Mouse (Mus musculus) left cerebral cortex, postnatal 36 days (tissue): ENCODE measurements around the gene Cd33. TPM values are rescaled to one million over a fixed set of nuclear protein-coding genes. Genes with fewer than 3 reads are reported as not detected.

ENCODE experiments used
- total RNA-seq, 2 experiments: library from RNA; stranded (reverse); gene quantifications; 2 replicates each; pipeline ENCODE4 v1.2.3; 2021

Cd33 gene
- total RNA-seq, 2 experiments from 2014 or later = 3.1 to 3.8 TPM

Other genes with a start within 250 kb of the Cd33 start
- 10 to 100 TPM; 18.5 to 23.6 TPM for gene Zfp715, start 231.1 kb downstream of the Cd33 start, total RNA-seq
- gene Siglecf, start 193.1 kb downstream of the Cd33 start, total RNA-seq = under 1 TPM; 0.36 to 0.72 TPM
- not detected for gene Siglecg, start 136.2 kb downstream of the Cd33 start, total RNA-seq
- not detected for gene Lim2, start 116.8 kb downstream of the Cd33 start, total RNA-seq
- not detected for gene Nkg7, start 107.4 kb downstream of the Cd33 start, total RNA-seq
- gene Cldnd2, start 103.6 kb downstream of the Cd33 start, total RNA-seq = not detected
- 10 to 100 TPM; 50.8 to 60.6 TPM for gene Etfb, start 100.3 kb downstream of the Cd33 start, total RNA-seq
- 1 to 10 TPM in 1 of 2 experiments, not detected in 1; 1.7 TPM for gene Gm45233, start 100.3 kb downstream of the Cd33 start, total RNA-seq
- 1 to 10 TPM; 2.2 to 2.6 TPM for gene Vsig10l, start 81.3 kb downstream of the Cd33 start, total RNA-seq
- gene Iglon5, start 54.4 kb downstream of the Cd33 start, total RNA-seq = 10 to 100 TPM; 27.3 to 28.1 TPM
- not detected for gene 4931406B18Rik, start 38.5 kb downstream of the Cd33 start, total RNA-seq
- 1 to 10 TPM; 4.0 to 4.6 TPM for gene Zfp658, start 17.8 kb upstream of the Cd33 start, total RNA-seq
- gene Zfp719, start 35.2 kb upstream of the Cd33 start, total RNA-seq = 10 to 100 TPM; 18.7 to 19.1 TPM
- gene Zfp819, start 62.7 kb upstream of the Cd33 start, total RNA-seq = under 1 TPM in 1 of 2 experiments, not detected in 1; 0.43 TPM
- not detected for gene Ceacam18, start 90.3 kb upstream of the Cd33 start, total RNA-seq
- 1 to 10 TPM in 1 of 2 experiments, under 1 TPM in 1; 1.00 to 1.4 TPM for gene Siglece, start 115.7 kb upstream of the Cd33 start, total RNA-seq
- 1 to 10 TPM; 8.3 to 8.7 TPM for gene Ctu1, start 127.6 kb upstream of the Cd33 start, total RNA-seq
- not detected for gene Klk14, start 146.0 kb upstream of the Cd33 start, total RNA-seq
- gene Klk13, start 168.1 kb upstream of the Cd33 start, total RNA-seq = not detected
- not detected for gene Klk12, start 224.5 kb upstream of the Cd33 start, total RNA-seq
- gene Klk11, start 230.2 kb upstream of the Cd33 start, total RNA-seq = not detected
- not detected for gene Klk10, start 236.6 kb upstream of the Cd33 start, total RNA-seq
- not detected for gene Klk9, start 247.5 kb upstream of the Cd33 start, total RNA-seq